Comparison of ENCODE assay signal across 9 mouse cellular contexts in the genomic region with DNA sequence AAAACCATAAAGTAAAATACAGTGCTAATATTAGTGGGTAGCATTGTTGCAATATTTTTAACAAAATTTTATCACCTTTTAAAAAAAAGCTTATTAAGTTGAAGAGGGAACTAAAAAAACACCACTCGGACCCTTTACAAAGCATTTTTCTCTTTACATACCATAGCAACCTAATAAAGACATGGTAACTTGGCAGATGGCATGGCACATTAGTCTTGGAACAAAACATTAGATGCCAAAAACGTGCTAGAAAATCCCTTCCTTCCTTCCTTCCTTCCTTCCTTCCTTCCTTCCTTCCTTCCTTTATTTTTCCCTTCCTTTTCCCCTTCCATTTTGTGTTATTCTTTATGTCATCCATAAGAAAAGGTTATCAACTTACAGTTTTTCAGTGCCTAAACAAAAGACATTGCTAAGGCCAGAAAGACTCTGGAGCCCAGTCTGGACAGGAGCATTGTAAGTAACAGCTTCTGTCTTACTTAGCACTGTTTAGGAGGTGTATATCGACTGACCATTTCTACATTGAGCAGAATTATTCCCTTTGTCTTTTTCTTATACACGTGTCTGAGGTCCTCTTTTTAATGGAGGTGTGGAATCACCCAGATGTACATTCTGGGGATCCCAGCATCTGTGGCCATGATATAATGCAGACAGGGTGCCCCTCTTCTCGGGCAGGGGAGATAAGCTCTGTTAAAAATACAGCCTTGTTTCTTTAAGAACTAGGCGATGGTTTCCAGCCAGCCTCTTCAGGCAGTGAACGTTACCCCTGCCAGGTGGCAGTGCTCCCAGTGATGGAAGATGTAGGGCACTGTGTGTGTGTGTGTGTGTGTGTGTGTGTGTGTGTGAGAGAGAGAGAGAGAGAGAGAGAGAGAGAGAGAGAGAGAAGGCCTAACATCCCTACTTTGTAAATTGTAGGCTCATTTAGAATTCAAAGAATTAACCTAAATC.
A peak's percentile ranks its signal among the peaks of the same experiment; 100 is the strongest.
DNase-seq lines count a peak whose midpoint lies in the region; ATAC-seq and TF ChIP-seq lines count a peak whose summit lies in the region.
"Had no signal": no experiment of that assay in that cellular context is flagged by ENCODE, and none has a peak within 500 bp of the region (broad histone marks: within the 10 kb centered on the region; RNA-seq: fewer than 3 reads in every experiment).

No protein-coding gene starts in this region.

- no peak overlapping the region for H3K27ac ChIP-seq in heart, adult 2 months
- no peak overlapping the region for H3K27ac ChIP-seq in heart, embryonic 12.5 days (ENCODE audit: poor library complexity, severe bottlenecking)
- H3K27ac ChIP-seq in heart, embryonic 16.5 days (ENCODE audit: low read length) = no peak overlapping the region
- H3K27ac ChIP-seq: midbrain, embryonic 12.5 days had no signal

- H3K4me3 ChIP-seq in heart, adult 2 months = no peak overlapping the region
- no peak overlapping the region for H3K4me3 ChIP-seq in heart, embryonic 12.5 days
- H3K4me3 ChIP-seq in heart, embryonic 16.5 days (ENCODE audit: low read length) = no peak overlapping the region
- H3K4me3 ChIP-seq: midbrain, embryonic 12.5 days had no signal

- 0 out of 2 replicates have a peak, but pooled peaks have one; percentile 43 for TF ChIP-seq EP300 in heart, adult 2 months (IDR thresholded peaks at IDR 0.05; ENCODE audit: insufficient read depth, low read depth, low read length)

- no peak for ATAC-seq in heart, embryonic 12.5 days (ENCODE audit: insufficient number of reproducible peaks, low FRiP score)
- peak; percentile 49; the same call in 1 of the 2 replicates for ATAC-seq in heart, embryonic 16.5 days (replicated peaks; ENCODE audit: extremely low read depth, insufficient read depth, low FRiP score)

- peak; percentile 51 to 67 for DNase-seq in heart, adult 2 months
- DNase-seq in MN1 (ENCODE audit: low spot score) = peak; percentile 29
- DNase-seq in cerebellum, postnatal 10 days = peak; percentile 98
- DNase-seq in right cerebral cortex, postnatal 4 days = peak; percentile 77
- no peak for DNase-seq in c-Kit-positive CD71-positive TER-119-positive erythroid progenitor cells, embryonic 14.5 days (ENCODE audit: low spot score)
- DNase-seq in thymus, postnatal 25 days = no peak

- WGBS in heart, adult 2 months = 52% methylated on average over 7 of the region's 7 CpGs
- 35% methylated on average over 7 of the region's 7 CpGs for WGBS in heart, embryonic 12.5 days
- WGBS in heart, embryonic 16.5 days = 45% methylated on average over 7 of the region's 7 CpGs

- H3K79me2 ChIP-seq in heart, adult 2 months (replicated peaks; ENCODE audit: control insufficient read depth, insufficient read depth, low read length) = no peaks in the 10 kb centered on the region

- no peak overlapping the region for H3K4me2 ChIP-seq in heart, embryonic 12.5 days
- H3K4me2 ChIP-seq in heart, embryonic 16.5 days (ENCODE audit: low read depth, low read length) = no peak overlapping the region
- H3K4me2 ChIP-seq: midbrain, embryonic 12.5 days had no signal

- TF ChIP-seq POLR2A in heart, adult 2 months (IDR thresholded peaks at IDR 0.05; ENCODE audit: insufficient read depth, low read depth, low read length) = no peak

- intact Hi-C loops in heart, adult 2 months (cut with DNase I) = no loop called here

- no peak overlapping the region for H3K9ac ChIP-seq in heart, adult 2 months (ENCODE audit: low read depth, low read length)
- no peak overlapping the region for H3K9ac ChIP-seq in heart, embryonic 12.5 days
- no peak overlapping the region for H3K9ac ChIP-seq in heart, embryonic 16.5 days (ENCODE audit: low read length)
- H3K9ac ChIP-seq: midbrain, embryonic 12.5 days had no signal

- no peak for TF ChIP-seq CTCF in heart, adult 2 months (IDR thresholded peaks at IDR 0.05)

- no peaks in the 10 kb centered on the region for H3K36me3 ChIP-seq in heart, adult 2 months (ENCODE audit: control insufficient read depth, insufficient read depth, low read length)
- H3K36me3 ChIP-seq in heart, embryonic 12.5 days = no peaks in the 10 kb centered on the region
- no peaks in the 10 kb centered on the region for H3K36me3 ChIP-seq in heart, embryonic 16.5 days (ENCODE audit: control insufficient read depth, insufficient read depth)
- H3K36me3 ChIP-seq: midbrain, embryonic 12.5 days had no signal

- no peaks in the 10 kb centered on the region for H3K4me1 ChIP-seq in heart, adult 2 months (ENCODE audit: control insufficient read depth, insufficient read depth, low read length)
- H3K4me1 ChIP-seq in heart, embryonic 12.5 days (replicated peaks) = peaks cover 33% of the 10 kb centered on the region
- H3K4me1 ChIP-seq in heart, embryonic 16.5 days (ENCODE audit: control insufficient read depth, insufficient read depth, low read length) = peaks cover 17% of the 10 kb centered on the region

- no peaks in the 10 kb centered on the region for H3K9me3 ChIP-seq in heart, embryonic 12.5 days (replicated peaks)
- H3K9me3 ChIP-seq in heart, embryonic 16.5 days (replicated peaks; ENCODE audit: control insufficient read depth, low read length) = no peaks in the 10 kb centered on the region
- H3K9me3 ChIP-seq: midbrain, embryonic 12.5 days had no signal

- no peaks in the 10 kb centered on the region for H3K27me3 ChIP-seq in heart, adult 2 months (ENCODE audit: control insufficient read depth, insufficient read depth, low read length)
- no peaks in the 10 kb centered on the region for H3K27me3 ChIP-seq in heart, embryonic 12.5 days (replicated peaks)
- H3K27me3 ChIP-seq in heart, embryonic 16.5 days (ENCODE audit: control insufficient read depth, insufficient read depth, low read length) = no peaks in the 10 kb centered on the region
- H3K27me3 ChIP-seq: midbrain, embryonic 12.5 days had no signal

Comparison
In these comparisons a context has a peak if more than half of its experiments do, and no peak if none do; other contexts are left out.
1. DNase-seq: peak in heart, adult 2 months (2 of 2), MN1 (single experiment), cerebellum, postnatal 10 days (2 of 2) and right cerebral cortex, postnatal 4 days (single experiment); none in c-Kit-positive CD71-positive TER-119-positive erythroid progenitor cells, embryonic 14.5 days (single experiment) and thymus, postnatal 25 days (single experiment).